Mouse (Mus musculus) ES-CJ7 (cell line): ENCODE data around the gene Gm20662.

ENCODE experiments used
- DNase-seq: peaks from one replicate; pipeline ENCODE4 v3.0.0; 2011; ENCODE audit warnings: low read depth, low spot score

Gm20662 gene

DNA sequence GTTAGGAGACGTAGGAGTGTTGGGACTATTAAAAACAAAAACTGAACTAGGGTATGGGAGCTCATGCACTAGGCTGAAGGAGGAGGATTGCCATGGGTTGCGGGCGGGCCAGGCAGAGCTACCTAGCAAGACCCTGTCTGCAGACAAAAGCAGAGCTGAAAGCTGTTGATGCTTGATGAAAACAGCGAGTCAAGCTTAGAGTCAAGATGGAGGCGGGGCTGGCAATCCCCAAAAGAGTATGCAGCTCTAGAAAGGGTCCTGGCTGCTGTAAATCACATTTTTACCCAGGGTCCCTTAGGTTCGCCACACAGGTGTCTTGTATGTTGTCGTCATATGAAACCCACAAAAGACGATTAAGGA is 7.4 kb downstream of the Gm20662 start:
- no peak for DNase-seq

DNA sequence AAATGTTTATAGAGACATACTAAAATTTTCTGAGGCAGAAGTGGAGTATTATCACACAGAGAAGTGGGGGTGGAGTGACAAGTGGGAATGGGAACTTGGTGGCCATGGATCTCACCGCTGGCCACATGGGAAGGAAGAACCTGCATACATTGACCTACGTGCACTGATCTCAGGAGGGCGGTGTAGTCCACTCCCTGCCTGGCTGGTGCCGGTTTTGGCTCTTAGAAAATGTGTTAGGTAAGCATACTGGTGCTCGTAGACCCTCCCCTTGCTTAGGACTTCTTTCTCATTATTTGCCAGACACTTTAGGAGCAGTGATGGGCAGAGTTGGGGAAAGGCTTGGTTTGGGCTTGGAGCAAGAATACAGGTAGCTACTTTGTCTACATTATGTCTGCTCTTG is 11.9 kb downstream of the Gm20662 start:
- peak; percentile 63 for DNase-seq

DNA sequence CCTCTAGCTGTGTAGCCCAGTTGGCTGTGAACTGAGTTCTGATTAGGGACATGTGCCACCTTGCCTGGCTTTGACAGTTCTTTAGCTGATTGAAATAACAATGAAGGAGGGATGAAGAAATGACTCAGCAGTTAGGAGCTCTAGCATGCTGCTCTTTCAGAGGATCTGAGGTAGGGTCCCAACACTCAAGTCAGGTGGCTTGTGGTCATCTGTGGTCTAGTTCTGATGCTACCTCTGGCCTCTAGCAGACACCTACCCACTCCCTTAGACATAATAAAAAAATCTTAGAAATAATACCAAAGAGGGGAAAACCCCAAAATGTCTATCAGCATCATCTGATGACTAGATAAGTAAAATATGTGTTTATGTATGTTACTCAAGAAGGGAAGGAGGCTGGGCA is 14.2 kb downstream of the Gm20662 start:
- DNase-seq: no peak

DNA sequence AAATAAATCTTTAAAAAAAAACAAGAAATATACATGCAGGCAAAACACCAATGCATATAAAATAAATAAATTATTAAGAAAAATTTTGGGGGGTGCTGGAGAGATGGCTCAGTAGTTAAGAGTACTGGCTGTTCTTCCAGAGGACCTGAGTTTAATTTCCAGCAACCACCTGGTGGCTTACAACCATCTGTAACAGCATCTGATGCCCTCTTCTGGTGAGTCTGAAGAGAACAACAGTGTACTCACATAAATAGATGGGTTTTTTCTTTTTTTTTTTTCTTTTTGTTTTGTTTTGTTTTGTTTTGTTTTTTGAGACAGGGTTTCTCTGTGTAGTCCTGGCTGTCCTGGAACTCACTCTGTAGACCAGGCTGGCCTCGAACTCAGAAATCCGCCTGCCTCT is 17.4 kb downstream of the Gm20662 start:
- DNase-seq: peak; percentile 60

DNA sequence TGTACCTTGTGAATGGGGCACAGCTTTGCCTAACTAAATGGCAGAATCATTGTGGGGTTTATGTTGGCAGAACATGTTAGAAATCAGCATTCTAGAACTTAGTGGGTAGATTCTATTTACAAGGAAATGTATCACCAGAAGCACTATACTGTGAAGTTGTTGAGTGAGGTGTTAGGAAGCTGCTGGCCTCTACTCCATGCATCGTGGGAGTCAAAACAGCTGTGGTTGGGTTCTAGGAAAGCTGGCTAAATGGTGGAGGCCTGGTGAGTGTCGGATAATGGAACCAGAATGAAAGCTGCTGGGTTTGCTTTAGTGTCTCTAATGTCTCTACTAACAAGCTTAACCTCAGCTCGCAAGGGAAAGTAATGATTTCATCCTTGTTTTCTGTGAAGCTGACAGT is 21.0 kb downstream of the Gm20662 start:
- DNase-seq: no peak

DNA sequence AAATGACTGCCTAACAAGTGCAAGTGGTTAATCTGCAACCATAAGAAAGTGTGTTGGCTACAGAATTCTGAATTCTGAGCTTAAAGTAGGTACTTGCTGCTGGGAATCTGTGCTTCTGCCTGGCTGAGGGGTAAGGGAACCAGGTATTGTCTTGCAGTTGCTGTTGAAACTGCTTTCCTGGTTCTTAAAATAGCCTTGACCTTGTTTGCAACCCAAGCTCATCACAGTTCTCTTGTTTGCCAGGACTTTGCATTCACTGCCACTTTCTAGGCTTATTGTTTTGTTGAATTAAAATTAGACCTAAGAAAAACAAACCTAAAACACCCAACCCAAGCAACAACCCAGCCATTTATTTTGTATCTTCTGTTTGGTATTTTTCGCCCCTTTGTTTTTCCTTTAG is 24.6 kb downstream of the Gm20662 start:
- DNase-seq: no peak

DNA sequence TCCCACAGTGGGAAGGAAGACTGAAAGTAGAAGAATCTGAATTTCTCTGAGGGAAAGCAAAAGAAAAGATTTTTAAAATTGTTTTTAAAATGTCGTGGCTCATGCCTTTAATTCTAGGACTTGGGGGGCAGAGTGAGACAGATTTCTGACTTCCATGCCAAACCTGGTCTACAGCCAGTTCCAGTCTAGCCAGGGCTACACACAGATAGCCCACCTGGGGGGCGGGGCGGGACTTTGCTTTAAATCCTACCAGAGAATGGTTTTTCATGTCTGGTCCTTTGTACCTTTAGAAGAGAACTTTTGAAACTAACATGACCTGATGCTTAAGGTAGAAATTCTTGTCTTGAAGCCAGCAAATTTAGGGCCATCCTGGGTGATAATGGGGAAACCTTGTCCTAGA is 27.1 kb downstream of the Gm20662 start:
- no peak for DNase-seq

DNA sequence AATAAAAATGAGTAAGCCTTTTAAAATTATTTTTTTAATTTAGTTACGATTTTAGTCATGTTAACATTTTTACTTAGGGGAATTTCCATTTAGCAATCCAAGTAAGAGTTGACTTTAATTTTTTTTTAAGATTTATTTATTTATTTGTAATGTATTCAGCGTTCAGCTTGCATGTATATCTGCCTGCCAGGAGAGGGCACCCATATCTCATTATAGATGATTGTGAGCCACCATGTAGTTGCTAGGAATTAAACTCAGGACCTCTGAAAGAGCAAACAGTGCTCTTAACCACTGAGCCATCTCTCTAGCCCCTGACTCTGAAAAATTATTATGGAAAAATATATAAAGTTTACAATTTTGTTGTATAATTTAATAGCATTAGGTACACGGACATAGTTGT is 30.4 kb downstream of the Gm20662 start:
- DNase-seq: no peak

DNA sequence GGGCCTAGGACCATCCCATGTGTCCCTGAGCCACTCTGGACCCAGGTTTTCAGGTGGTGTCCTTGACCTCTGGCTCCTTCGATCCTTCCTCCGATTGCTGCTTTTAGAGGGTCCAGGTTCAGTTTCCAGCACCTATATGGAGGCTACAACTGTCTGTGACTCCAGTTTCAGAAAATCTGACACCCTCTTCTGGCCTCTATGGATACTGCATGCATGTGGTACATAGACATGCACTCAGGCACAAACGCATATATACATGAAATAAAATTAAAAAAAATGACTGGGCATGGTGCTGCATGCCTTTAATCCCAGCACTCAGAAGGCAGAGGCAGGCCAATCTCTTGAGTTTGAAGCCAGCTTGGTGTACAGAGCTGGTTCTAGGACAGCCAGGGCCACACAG is 31.7 kb downstream of the Gm20662 start:
- peak; percentile 34 for DNase-seq

DNA sequence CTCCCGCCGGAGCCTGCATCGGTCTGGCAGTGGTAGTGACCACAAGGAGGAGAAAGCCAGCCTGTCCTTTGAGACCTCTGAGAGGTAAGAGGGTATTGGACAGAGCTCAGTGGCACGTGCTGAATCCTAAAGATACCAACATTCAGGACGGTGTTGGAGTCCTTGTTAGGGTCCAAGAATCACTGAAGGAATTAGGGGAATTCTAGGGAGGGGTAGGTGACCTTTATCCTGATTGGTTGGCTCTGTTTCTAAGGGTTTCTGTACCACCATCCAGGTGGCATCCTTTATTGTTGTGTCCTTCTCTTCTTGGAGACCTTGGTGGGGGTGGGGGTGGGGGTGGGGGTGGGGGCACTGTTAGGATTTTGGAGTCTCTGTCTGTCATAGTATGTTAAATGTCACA is 36.0 kb downstream of the Gm20662 start:
- peak; percentile 79 for DNase-seq

DNA sequence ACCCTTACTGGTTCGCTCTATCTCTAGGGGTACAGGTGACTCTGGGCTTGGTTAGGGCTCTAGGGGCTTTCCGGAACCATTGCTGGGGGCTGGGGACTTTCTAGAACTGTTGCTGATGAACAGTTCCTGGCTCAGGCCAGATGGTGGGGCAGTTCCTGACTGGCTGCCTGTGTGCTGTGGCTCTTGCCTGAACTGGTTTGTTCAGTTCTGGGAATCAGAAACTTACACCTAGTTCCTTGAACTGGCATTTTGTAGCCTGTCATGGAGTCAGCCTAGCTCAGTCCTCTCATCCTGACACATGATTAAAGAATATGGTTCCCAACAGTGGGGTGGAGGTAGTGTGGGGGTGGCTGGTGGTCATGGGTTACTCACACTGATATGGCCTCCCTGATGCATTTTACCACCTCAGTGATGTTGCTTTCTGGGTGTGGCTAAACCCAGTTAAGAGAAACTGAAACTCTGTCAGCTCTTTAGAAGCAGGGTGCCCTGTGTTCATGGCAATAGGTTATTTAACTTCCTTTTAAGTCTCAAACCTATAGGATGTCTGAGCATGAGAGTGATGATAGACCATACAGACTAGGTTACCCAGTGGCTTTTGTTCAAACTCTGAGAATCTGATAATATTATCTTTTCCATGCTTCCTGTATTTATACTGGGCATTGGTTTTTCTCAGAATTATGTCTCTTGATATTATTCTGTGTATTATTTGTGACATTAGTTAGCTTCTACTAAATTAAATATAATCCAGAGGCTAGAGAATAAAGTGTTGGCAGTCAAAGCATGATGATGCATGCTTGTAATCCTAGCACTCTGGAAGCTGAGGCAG is 39.4 kb downstream of the Gm20662 start:
- DNase-seq: peak; percentile 38

DNA sequence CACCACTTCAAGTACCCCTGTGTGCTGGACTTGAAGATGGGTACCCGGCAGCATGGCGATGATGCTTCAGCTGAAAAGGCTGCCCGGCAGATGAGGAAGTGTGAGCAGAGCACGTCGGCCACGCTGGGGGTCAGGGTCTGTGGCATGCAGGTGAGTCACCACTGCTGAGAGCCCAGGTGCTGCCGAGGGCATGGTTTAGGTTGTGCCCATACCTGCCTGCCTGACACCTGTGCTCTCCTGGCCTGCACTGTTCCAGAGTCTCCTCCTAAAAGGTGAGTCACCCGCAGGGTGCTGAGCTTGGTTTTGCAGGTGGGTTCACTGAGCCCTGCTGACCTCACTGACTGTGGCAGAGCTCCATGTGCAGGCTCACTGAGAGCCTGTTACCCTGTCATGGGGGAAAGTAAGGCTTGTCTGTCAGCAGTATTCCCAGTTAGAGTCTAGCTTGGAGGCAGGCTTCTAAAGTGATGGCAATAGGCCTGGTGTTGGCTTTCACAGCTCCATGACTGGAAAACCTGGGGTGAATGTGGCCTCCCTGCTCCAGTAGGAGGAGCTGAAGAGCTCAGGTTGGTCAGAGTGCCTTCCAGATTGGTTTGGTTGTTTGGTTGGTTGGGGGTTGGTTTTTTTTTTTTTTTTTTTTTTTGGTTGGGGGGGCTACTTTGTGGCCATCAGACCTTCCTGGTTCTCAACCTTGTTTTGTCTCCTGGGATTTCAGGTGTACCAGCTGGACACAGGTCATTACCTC is 48.8 kb downstream of the Gm20662 start:
- peak; percentile 46 for DNase-seq

DNA sequence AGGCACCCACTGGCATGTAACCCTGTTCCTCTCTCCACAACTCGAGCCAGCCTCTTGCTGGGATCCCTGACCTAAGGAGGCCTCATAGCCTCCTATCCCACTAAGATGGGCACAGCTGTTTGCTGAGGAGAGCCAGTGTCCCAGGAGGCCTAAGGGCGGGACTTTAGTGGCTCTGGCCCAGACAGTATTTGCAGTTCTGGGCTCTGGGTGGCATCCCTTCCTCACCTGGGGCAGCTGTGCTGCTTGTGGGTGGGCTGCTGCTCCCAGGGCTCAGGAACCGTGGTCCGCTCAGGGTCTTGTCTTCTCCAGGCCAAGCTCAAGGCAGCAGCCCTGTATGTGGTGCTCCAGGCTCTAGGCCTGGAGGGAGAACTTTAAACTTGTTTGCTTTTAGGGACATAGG is 50.4 kb downstream of the Gm20662 start:
- DNase-seq: no peak

DNA sequence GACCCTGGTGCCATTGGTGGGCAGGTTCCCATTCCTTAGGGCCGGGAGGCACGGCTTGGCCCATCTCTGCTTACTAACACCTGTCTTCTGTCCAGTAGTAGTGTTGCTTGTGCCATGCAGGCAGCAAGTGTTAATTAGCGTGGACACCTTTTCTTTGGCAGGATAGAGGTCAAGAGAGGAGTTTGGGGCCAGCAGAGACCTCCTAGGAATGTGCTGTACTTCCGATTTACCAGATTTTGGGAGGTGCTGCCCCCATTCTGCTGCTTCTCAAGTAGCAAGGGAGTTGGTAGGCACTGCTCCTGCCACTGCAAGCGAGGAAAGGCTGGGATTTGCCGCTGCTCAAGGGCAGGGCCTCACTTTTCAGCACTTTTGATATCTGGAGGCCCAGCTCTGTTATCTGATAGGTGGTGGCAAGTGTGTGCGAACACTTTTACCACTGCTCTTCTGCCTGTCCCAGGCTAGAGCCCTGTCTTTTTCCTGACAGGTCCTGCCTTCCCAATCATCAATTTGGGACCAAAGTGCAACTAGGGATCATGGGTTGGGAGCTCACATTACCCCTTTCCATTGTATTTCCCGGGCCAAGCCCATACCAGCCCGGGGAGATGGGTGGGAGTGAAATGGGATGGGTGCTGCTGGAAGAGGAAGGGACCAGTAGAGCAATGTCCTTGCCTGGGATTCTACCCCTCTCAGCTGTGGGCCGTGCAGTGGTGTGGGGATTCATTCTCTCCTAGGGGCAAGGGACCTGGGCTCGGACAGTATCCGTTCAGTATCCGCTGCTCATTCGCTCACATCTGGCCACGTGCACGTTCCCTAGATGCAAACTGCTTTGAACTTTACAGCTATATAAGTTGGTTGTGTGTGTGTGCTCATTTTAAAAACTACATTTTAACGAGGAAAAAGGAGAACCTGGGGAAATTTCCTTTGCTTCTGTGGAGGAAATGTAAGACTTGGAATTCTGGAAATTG is 51.7 kb downstream of the Gm20662 start:
- DNase-seq: no peak

DNA sequence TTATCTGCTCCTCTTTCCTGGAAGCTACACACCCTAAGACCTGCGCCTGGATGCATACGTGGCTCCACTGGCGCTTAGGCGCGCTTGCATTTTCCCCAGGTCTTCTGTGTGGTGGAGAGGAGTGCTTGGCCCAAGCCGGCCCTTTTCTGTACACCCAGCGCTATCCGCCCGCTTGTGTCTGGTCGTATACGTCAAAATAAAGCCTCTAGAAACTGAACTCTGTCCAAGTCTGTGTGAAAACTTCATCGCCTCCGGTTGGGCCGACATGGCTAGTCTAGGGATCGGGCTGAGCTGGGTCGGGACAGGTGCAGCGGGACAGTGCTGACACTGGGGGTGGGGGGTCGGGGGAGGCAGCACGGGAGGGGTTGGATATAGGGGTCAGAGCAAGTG is 52.4 kb downstream of the Gm20662 start:
- DNase-seq: peak; percentile 40

DNA sequence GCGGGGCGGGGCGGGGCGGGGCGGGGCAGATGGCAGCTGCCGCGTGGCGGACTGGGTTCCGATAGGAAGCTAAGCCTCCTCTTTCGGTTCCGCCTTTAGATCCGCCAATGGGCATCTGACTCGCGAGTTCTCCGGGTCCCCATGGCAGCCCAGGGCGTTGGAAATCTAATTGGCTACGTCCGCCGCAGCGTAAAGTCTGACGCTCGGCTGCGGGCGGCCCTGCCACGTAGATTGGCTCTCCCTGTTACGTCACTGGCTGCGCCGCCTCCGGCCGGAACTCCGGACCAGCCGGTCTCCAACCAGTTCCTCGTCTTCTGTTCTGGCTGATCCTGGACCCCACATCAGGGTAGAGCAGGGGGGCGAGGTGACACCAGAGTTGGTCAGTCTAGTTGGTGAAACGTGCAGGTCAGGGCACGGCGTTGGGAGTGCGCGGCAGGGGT is 52.9 kb downstream of the Gm20662 start, which contains the start of gene Gmppb:
Gene Gmppb (plus strand): TSS at position 227 of the 440 bp plus-strand sequence.
- DNase-seq: peak; percentile 96

DNA sequence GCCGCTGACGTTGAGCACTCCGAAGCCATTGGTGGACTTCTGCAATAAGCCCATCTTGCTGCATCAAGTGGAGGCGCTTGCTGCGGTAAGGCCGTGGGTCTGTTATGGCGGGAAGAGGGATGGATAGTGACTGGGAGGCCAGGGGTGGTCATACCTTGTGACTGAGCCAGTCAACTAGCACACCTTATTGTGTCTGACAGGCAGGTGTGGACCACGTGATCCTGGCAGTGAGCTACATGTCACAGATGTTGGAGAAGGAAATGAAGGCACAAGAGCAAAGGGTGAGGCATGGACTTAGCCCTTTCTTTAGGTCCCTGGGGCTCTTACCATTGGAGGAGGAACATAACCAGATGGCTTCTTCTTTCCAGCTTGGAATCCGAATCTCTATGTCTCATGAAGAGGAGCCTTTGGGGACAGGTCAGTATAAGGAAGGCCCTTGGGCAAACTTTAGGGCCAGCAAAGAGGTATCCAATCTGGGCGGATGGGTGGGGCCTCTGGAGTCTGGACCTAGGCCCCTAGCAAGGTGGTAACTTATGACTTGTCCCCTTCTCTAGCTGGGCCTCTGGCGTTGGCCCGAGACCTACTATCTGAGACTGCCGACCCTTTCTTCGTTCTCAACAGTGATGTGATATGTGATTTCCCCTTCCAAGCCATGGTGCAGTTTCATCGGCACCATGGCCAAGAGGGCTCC is 53.6 kb downstream of the Gm20662 start:
- no peak for DNase-seq

DNA sequence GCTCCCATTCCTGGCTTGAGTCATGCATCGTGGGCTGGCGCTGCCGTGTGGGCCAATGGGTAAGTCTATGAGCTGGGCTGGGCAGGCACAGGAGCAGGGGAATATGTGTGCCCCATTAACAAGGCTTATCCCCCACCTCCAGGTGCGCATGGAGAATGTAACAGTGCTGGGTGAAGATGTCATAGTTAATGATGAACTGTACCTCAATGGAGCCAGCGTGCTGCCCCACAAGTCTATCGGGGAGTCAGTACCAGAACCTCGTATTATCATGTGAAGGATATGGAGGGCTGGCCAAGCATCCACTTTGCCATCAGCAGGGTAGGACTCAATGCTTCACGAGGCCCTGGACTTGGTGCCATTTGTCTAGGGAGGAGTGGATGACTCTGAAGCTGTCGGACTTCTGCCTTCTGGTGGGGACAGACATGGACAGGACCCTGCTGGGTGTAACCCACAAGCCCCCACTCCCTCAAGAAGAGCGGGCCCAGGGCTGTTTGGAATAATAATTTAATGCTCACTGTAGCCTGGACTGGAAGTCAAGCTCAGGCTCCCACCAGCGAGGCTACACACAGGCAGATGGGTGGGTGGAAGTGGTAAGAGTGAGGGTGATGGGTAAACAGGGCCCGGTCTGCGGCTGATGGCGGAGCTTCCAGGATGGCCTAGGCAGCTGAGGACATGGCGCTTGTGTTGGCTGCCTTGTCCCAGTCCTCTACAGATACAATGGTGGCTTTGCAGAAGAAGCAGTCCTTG is 55.2 kb downstream of the Gm20662 start:
- no peak for DNase-seq

DNA sequence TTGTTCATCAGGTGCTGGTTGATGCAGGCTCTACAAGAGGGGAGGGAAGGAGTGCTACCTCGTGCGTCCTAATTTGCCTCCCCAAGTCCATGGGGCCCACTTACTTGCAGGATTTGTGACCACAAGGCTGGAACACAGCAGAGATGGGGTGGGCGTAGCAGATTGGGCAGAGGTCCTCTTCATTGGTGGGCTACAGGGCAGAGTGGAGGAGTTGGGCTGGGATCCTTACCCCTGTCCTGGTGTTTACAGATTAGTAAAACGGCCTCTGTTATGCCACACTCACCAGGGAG is 55.7 kb downstream of the Gm20662 start:
- no peak for DNase-seq

DNA sequence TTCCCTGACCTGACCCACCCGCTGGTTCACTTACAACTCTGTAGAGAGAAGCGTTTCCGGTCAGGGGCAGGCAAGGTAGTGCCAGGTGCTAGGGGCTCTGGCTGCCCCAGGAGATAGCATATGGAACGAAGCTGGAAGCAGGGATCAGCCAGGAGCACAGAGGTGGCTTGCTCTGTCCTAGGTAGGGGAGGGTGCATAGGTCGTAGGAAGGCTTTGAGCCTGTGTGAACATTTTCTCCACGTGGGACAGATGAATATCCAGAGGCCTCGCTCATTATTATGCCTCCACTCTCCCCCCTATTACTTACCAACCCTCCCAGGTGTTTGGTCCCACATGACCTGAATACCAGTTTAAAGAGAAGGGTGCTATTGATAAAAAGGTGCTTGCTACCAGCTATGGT is 56.3 kb downstream of the Gm20662 start:
- no peak for DNase-seq
